Mouse (Mus musculus): ENCODE data around the gene Prkar2b.

DNA sequence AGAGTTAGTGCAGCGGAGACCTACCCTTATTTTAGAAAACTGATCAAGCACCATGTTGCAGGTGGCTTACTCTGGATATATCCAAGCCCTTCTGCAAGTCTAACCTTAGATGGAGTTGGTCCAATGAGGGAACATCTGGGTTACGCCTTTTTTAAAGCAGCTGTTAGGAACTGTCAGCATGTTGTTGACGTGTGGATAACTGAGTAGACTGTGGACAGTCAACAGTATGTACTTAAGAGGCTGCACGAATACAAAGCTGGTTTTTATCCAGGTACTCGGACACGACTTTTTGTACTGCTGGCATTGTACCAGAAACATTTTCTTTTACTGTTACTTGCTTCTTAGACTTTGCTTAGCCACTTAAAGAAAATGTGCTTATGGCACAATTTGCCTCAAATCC is 27.6 kb downstream of the Prkar2b start:
- TF ChIP-seq GATA1 (IDR thresholded peaks at IDR 0.05; ENCODE audit: low read length) (no peak), TAL1 (IDR thresholded peaks at IDR 0.05; ENCODE audit: low read length) (no peak)

Measured in erythroblast, embryonic 14.5 days (primary cell).